Mouse (Mus musculus) natural killer cell, adult 2 months (primary cell): Measurements from ENCODE around the gene Tmem44.
"Not testable (repeated sequence)": the region's sequence is repeated elsewhere in the genome, so short reads cannot be mapped to it uniquely, and the experiment has no call there.

Source experiments
- DNase-seq, 2 experiments: peaks; one replicate each; pipeline ENCODE4 v3.0.0; 2022; ENCODE audit warnings: low spot score in 2 of 2

Tmem44 gene

DNA sequence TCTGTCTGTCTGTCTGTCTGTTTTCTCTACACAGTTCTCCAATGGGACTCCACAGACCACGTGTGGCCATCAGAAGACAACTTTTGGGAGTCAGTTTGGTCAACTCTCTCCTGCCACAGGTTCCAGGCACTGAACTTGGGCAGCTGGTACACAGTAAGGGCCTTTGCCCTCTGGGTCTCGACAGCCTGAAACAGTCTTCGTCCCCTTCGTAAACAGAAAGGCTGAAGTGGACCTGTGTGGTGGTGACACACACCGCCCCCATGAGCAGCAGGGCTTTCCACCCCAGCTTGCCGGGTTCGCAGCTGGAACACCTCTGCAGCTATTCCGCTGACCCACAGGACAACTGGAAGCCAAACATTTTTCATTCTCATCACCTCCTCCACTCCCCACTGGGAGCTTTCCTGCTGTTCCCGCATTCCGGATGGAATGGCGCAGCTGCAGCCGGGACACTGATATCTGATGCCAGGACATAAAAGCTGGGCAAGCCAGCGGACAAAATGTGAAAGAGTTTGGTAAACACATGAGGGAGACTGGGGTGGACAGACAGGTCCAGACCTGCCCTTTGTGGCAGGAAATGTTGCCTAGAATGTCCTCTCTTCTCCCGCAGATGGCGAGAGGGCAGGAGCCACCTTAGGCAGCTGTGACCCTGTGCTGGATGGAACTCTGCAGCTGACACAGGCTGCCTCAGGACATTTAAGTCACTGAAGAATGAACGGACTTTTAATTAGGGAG, 51.4 kb downstream of the Tmem44 start:
- no peak for DNase-seq

- no peak for DNase-seq
Observed at GRCm38 (mm10) chr16:30497307-30497706, 53.3 kb downstream of the Tmem44 start.

- DNase-seq: no peak
Observed at GRCm38 (mm10) chr16:30494883-30495282, 55.8 kb downstream of the Tmem44 start.

DNA sequence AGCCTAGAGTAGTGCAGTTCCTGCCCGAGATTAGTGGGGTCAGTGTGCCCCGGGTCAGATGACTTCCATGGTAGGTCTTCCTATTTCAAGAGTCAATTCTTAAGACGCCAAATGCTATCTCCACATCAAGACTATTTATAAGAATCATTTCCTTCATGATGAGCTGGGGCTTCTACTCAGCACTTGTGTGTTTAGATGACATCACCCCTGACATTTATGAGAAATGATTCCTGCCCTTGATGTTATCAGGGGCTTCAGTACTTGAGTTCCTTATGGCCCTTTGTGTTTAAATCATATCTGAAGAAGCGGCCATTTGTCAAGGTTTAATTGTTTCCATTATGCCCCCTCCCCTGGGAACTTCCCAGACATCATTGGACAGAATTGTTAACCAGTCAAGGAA, 58.9 kb downstream of the Tmem44 start:
- DNase-seq: no peak

- no peak for DNase-seq
Observed at GRCm38 (mm10) chr16:30490791-30491190, 59.9 kb downstream of the Tmem44 start.

DNA sequence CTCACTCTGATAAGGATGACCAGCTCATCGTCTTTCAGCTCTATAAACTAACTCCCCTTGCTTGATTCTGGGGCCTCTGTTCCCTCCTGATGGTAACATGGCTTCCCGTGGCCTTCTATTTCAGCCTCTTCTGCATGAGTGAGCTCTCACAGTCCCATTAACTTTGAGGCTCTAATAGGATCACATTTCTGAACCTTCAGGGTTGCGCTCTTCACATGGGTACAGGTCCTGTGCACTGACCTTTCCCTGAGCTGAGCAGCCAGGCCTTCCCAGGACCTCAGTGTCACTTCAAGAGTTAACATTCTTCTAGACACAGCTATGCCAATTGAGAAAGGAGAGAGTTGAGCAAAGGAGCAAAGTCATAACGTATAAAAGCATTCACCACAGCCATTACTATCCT, 60.3 kb downstream of the Tmem44 start:
- DNase-seq: no peak

GRCm38 (mm10) chr16:30489662-30490061, 61.0 kb downstream of the Tmem44 start:
- no peak for DNase-seq

GRCm38 (mm10) chr16:30486498-30486897, 64.1 kb downstream of the Tmem44 start:
- no peak for DNase-seq

- DNase-seq: no peak
Observed at GRCm38 (mm10) chr16:30477791-30478190, 72.9 kb downstream of the Tmem44 start.

DNA sequence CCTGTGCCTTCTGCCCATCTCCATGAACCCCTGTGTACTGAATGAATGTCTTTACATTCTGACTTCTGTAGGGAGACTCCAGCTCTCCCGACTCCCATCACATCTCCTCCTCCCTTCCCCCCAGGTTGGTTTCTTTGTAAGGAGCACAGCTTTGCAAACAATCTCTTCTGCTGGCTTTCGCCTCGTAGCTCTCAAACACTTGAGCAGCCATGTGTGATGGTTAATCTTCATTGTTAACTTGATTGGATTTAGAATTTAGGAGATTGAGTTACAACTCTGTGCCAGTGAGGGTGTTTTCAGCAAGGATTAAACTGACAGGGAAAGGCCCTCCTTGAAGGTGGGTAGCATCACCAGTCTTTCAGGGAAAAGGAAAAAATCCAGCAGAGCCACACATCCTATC, 73.6 kb downstream of the Tmem44 start:
- DNase-seq: no peak

GRCm38 (mm10) chr16:30475633-30476461, 74.8 kb downstream of the Tmem44 start:
- no peak for DNase-seq

- no peak for DNase-seq
Observed at GRCm38 (mm10) chr16:30472447-30472846, 78.2 kb downstream of the Tmem44 start.

DNA sequence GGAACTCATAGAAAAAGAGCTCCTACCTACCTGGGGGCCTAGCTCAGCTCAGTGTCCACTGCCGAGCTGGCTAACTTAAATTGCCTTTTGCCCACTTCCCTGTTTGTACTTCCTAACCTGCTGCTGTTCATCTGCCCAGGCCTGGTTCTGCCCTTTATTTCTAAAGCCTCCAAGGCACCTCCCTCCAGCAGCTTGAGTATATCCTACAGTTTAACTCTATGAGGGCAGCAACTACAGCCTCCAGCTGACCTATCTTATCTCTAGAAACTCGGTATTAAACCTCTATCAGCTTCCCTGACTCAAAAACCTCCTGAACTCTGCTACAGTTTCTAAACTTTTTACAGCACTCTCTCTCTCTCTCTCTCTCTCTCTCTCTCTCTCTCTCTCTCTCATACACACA, 78.7 kb downstream of the Tmem44 start:
- no peak for DNase-seq

DNA sequence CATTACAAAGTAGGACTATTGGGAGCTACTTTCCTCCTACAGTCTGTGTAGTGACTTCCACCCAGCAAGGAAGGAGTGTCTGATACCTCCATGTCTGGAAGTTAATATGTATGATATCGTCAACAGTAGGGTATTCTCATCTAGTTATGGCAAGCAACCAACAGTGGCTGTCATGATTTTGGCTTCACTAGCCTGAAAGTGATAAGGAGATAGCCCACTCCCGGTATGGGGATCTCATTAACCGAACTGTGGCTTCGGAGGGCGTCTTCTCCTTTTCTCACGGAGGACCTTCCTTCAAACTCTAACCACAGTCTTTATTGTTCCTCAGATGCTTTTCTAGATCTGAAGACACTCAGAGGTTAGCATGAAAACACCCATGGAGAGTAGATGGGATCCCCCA, 81.7 kb downstream of the Tmem44 start:
- DNase-seq: no peak

DNA sequence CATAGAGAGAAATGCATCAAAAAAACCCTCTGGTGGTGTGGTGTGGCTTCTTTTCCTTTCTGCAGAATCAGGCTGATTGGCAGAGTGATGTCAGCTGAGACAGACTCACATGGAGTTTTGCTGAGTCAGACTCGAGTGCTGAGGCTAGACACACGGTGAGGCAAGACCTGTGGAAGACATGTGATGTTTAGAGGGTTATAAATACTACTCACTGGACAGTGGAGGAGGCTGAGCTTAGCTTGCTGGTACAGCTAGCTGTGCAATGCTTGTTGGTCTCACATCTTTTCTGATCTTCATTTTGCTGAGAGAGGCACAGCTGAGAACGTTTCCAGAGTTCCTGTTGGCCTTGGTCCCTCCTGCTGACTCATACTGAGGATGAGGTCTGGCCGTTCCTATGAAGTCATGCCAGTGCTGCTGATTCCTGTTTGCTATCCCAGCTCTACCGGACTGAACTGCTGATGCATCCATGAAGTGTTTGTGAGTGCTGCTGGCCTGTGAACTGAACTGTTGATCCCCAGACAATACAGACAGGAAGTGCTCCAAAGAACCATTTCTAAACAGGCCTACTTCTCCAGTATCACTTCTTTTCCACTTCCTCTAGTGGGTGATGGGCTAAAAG, 84.9 kb downstream of the Tmem44 start:
- no peak for DNase-seq

DNA sequence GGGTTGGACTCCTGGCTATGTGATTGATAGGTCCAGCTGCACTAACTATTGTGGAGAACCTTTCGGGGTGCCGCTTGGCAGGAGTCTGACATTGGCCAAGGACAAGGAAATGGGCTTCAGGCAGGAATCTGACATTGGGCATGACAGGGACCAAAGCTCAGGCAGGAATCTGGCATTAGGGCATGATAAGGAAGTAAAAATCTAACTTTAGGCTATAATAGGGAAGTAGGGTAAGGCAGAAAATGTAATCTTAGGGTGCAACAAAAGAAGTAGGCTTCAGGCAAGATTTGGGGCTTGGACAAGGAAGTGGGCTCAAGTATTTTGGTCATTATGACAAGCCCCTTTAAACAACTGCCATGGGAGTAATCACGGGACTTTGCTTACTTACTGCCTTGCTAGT, 85.9 kb downstream of the Tmem44 start:
- DNase-seq: not testable (repeated sequence)
